Comparison of ENCODE assay signal across 9 mouse cellular contexts in genomic region chr7:92984701-92985682, GRCm38 (mm10).
A peak's percentile ranks its signal among the peaks of the same experiment; 100 is the strongest.
DNase-seq lines count a peak whose midpoint lies in the region; ATAC-seq lines count a peak whose summit lies in the region.
"Had no signal": no experiment of that assay in that cellular context is flagged by ENCODE, and none has a peak within 500 bp of the region (broad histone marks: within the 10 kb centered on the region; RNA-seq: fewer than 3 reads in every experiment).

No protein-coding gene starts in this region.

- no peak overlapping the region for H3K9ac ChIP-seq in lung, embryonic 15.5 days
- no peak overlapping the region for H3K9ac ChIP-seq in neural tube, embryonic 12.5 days
- H3K9ac ChIP-seq in kidney, embryonic 14.5 days (ENCODE audit: low read depth, low read length): no peak overlapping the region

- no peak overlapping the region for H3K4me3 ChIP-seq in lung, embryonic 15.5 days
- peak overlapping the region; percentile 14 for H3K4me3 ChIP-seq in embryonic facial prominence, embryonic 10.5 days
- H3K4me3 ChIP-seq in neural tube, embryonic 12.5 days: no peak overlapping the region
- H3K4me3 ChIP-seq in kidney, embryonic 14.5 days (ENCODE audit: low read length): no peak overlapping the region

- H3K27ac ChIP-seq in lung, embryonic 15.5 days: no peak overlapping the region
- peak overlapping the region; percentile 30; the same call in 1 of the 2 replicates for H3K27ac ChIP-seq in embryonic facial prominence, embryonic 10.5 days (replicated peaks)
- H3K27ac ChIP-seq in neural tube, embryonic 12.5 days: no peak overlapping the region
- no peak overlapping the region for H3K27ac ChIP-seq in kidney, embryonic 14.5 days (ENCODE audit: low read depth, low read length)

- intact Hi-C loops in heart, postnatal 36 days (cut with DNase I): no loop called here

- 0 out of 2 replicates have a peak overlapping the region, but pooled peaks have one; percentile 4 for H3K4me2 ChIP-seq in lung, embryonic 15.5 days
- peak overlapping the region; percentile 43 for H3K4me2 ChIP-seq in neural tube, embryonic 12.5 days (replicated peaks)
- no peak overlapping the region for H3K4me2 ChIP-seq in kidney, embryonic 14.5 days (replicated peaks; ENCODE audit: low read depth, low read length)

- H3K4me1 ChIP-seq in lung, embryonic 15.5 days: no peaks in the 10 kb centered on the region
- peaks cover 8% of the 10 kb centered on the region for H3K4me1 ChIP-seq in embryonic facial prominence, embryonic 10.5 days
- 0 out of 2 replicates have a peak, but pooled peaks cover 3% of the 10 kb centered on the region for H3K4me1 ChIP-seq in neural tube, embryonic 12.5 days
- H3K4me1 ChIP-seq in kidney, embryonic 14.5 days (ENCODE audit: control insufficient read depth, insufficient read depth, low read length): no peaks in the 10 kb centered on the region

- H3K9me3 ChIP-seq in lung, embryonic 15.5 days: no peaks in the 10 kb centered on the region
- no peaks in the 10 kb centered on the region for H3K9me3 ChIP-seq in embryonic facial prominence, embryonic 10.5 days
- H3K9me3 ChIP-seq in neural tube, embryonic 12.5 days: no peaks in the 10 kb centered on the region
- H3K9me3 ChIP-seq in kidney, embryonic 14.5 days (ENCODE audit: control insufficient read depth, low read length): no peaks in the 10 kb centered on the region

- no peaks in the 10 kb centered on the region for H3K27me3 ChIP-seq in lung, embryonic 15.5 days
- H3K27me3 ChIP-seq in embryonic facial prominence, embryonic 10.5 days (replicated peaks; ENCODE audit: low read depth, poor library complexity, severe bottlenecking): no peaks in the 10 kb centered on the region
- H3K27me3 ChIP-seq in neural tube, embryonic 12.5 days (replicated peaks): no peaks in the 10 kb centered on the region
- H3K27me3 ChIP-seq in kidney, embryonic 14.5 days (ENCODE audit: control insufficient read depth, insufficient read depth, low read length): no peaks in the 10 kb centered on the region

- 49% methylated on average over 18 of the region's 18 CpGs for WGBS in lung, embryonic 15.5 days
- 29% methylated on average over 18 of the region's 18 CpGs for WGBS in embryonic facial prominence, embryonic 10.5 days
- 32% methylated on average over 18 of the region's 18 CpGs for WGBS in neural tube, embryonic 12.5 days
- WGBS in kidney, embryonic 14.5 days: 65% methylated on average over 18 of the region's 18 CpGs

- H3K36me3 ChIP-seq in lung, embryonic 15.5 days: no peaks in the 10 kb centered on the region
- H3K36me3 ChIP-seq in embryonic facial prominence, embryonic 10.5 days (replicated peaks): no peaks in the 10 kb centered on the region
- no peaks in the 10 kb centered on the region for H3K36me3 ChIP-seq in neural tube, embryonic 12.5 days
- H3K36me3 ChIP-seq in kidney, embryonic 14.5 days (ENCODE audit: control insufficient read depth, insufficient read depth, low read length): no peaks in the 10 kb centered on the region

- DNase-seq in lung, adult 18-20 months: no peak
- DNase-seq in embryonic facial prominence, embryonic 10.5 days (ENCODE audit: low spot score): peak; percentile 31
- DNase-seq in heart, postnatal 36 days: peak; percentile 23 to 31
- no peak for DNase-seq in T-cell, adult 2 months (ENCODE audit: low spot score)

- peak; percentile 39; the same call in 1 of the 2 replicates for ATAC-seq in lung, embryonic 15.5 days (ENCODE audit: borderline replicate concordance, extremely low read depth, low FRiP score, low TSS enrichment)
- peak; percentile 90 for ATAC-seq in neural tube, embryonic 12.5 days (ENCODE audit: low FRiP score, low read depth)
- no peak for ATAC-seq in CD4-positive, CD25-positive, alpha-beta regulatory T cell, adult 4 months
- no peak for ATAC-seq in kidney, embryonic 14.5 days (ENCODE audit: low FRiP score, low TSS enrichment)
- ATAC-seq: Patski had no signal

Comparison
In these comparisons a context has a peak if more than half of its experiments do, and no peak if none do; other contexts are left out.
1. ATAC-seq: peak in lung, embryonic 15.5 days (single experiment) and neural tube, embryonic 12.5 days (single experiment); none in CD4-positive, CD25-positive, alpha-beta regulatory T cell, adult 4 months (single experiment) and kidney, embryonic 14.5 days (single experiment).
2. DNase-seq: peak in embryonic facial prominence, embryonic 10.5 days (single experiment) and heart, postnatal 36 days (2 of 2); none in lung, adult 18-20 months (0 of 2) and T-cell, adult 2 months (single experiment).